Mouse (Mus musculus) left cerebral cortex, postnatal 14 days (tissue): Measurements from ENCODE around the gene Epdr1. TPM values are rescaled to one million over a fixed set of nuclear protein-coding genes. Genes with fewer than 3 reads are reported as not detected.
A peak's percentile ranks its signal among the peaks of the same experiment; 100 is the strongest.
"Not testable (repeated sequence)": the region's sequence is repeated elsewhere in the genome, so short reads cannot be mapped to it uniquely, and the experiment has no call there.

Experiments used
- DNase-seq, 2 experiments: peaks; one replicate each; pipeline ENCODE4 v3.0.0; 2021 to 2022; ENCODE audit warnings: low spot score in 2 of 2, mixed read lengths in 1 of 2
- intact Hi-C: fragments of 180-260 bp; cut with DNase I; formaldehyde crosslinking; loops from one replicate; pipeline ENCODE4 v1.15.1; 2025
- total RNA-seq, 2 experiments: library from RNA; stranded (reverse); gene quantifications; 2 replicates each; pipeline ENCODE4 v1.2.3; 2021

The Epdr1 gene
- total RNA-seq, 2 experiments from 2014 or later: 48.2 to 50.1 TPM

DNA sequence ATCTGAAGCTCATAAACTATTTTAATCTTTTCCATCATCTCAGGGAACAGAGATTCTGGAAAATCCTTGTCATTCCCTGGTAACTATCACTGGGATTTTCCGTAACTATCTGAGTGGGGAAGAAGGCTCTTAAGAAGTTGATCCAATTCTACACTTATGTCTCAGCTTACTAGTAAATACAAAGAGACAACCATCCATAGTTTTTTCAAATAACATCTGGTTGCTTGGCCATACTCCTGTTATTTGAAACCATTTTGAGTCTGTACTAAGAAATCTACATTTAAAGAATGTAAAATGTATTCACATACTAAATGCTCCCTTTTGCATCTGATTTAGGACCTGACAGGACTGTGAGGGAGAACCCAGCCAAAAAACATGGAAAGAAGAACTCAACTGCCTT is 6.3 kb downstream of the Epdr1 start:
- intact Hi-C loops: no loop called here
- DNase-seq: no peak

DNA sequence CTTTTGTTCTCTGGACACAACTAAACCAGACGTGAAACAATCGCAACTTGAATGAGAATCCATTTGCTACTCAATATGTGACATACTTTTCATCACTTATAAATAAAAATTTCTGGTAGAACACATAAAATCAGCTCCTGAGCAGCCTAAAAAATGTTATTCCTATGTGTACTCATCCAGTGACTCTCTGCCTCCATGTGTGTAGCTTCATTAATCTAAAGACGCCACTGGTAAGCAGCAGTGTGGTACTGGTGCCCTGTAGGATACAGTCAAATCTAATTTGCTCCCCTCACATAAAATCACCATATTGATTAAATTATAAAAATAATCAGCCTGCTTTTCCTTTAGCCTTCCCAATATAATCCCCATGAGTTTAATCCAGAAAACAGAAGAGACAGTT is 6.8 kb downstream of the Epdr1 start:
- no peak for DNase-seq
- intact Hi-C loops: no loop called here

DNA sequence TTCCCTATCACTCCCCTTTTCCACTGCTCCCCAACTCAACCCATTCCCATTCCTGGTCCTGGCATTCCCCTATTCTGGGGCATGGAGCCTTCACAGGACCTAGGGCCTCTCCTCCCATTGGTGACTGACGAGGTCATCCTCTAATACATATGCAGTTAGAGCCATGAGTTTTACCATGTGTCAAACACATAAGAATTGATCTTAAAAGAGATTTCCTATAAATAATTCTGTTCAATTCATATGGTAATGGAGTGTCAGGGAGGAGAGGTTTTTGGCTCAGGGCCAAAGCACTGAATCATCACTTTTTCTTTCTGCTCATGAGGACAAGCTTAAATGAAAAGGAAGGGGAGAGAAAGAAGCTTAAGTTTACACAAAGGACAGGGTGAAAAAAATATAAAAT is 7.4 kb downstream of the Epdr1 start:
- intact Hi-C loops: no loop called here
- DNase-seq: peak in 1 of 2 experiments; percentile 47

DNA sequence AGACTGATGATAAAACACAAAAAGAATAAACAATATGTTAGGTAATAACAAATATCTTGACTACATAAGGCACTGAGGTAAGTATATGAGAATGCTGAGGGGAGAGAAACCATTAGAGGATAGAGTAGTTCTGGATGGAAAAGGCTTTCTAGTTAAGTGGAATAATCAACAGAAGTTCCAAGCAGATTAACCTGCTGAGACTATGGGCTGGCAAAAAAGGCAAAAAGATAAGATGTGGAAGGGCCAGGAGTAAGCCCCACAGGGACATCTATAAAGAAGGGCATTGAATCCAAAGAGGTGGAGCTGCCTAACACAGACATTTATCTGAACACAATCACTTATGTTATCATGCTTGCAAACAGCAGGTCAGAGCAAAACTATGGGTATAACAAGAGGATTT is 11.6 kb downstream of the Epdr1 start:
- no peak for DNase-seq
- intact Hi-C loops: no loop called here

DNA sequence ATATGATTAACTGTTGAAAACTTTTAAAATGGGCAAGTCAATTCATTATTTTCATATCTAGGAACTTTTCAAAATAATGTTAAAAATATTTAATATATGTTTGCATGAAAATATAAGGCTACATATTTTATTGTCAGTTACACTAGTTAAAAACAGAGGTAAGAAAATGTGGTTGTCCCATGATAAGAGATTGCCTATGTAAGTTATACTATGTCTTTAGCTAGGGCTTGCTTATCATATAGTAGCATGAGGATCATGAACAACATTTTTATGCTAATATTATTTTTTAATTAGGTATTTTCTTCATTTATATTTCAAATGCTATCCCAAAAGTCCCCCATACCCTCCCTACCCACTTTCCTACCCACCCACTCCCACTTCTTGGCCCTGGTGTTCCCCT is 14.8 kb downstream of the Epdr1 start:
- intact Hi-C loops: no loop called here
- no peak for DNase-seq

DNA sequence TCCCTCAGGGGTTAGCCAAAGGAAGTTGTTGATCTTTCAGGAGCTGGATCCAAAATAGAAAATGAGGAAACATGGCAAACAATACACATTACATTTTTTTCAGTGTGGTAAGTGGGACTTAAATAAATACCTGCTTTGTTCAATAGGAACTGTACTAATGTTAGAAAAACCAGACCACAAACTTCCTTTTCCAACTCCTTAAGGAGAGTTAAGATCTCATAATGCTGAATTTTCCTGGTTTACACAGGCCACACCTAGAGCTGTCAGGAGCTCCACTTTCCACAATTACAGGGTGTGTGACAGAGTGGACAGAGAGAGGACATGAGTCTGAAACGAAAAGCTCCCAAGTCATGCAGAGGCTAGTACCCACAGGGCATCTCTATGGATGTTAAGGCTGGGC is 16.0 kb downstream of the Epdr1 start:
- no peak for DNase-seq
- intact Hi-C loops: no loop called here

DNA sequence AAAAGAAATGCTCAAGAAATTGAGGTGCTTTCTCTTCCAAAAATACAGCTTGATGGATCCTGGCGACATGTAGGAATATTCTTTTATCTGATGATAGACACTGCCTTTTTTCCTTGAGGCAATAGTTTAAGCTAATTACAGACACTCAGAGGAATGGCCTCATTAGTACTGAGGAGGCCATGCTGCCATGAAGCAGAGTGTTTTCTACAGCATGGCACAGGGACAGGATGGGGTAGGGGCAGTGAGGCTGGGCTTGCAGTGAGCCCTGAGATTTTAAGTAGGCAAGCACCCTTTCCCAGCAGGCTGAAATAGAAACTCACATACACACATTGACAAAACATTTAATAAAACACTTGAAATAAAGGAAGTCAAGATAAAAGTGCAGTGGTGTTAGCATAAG is 17.2 kb downstream of the Epdr1 start:
- no peak for DNase-seq
- intact Hi-C loops: no loop called here

DNA sequence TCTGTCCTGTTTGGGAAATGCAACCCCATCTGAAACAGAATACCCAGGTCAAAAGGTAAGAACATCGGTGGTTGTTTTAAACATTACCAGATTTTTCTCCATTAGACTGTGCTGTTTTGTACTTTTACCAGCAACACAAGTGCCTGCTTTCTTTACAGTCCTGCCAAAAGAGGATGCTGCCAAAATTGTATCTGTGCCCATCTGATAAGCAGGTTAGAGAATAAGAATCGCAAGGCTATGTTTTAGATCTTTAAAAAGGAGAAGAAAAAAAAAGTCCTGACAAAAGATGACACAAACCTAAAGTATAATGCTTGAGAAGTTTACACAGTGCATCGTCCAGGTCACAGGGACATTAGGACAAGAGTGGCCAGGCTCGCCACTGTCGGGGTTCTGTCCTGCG is 20.5 kb downstream of the Epdr1 start:
- DNase-seq: no peak
- intact Hi-C loops: no loop called here

DNA sequence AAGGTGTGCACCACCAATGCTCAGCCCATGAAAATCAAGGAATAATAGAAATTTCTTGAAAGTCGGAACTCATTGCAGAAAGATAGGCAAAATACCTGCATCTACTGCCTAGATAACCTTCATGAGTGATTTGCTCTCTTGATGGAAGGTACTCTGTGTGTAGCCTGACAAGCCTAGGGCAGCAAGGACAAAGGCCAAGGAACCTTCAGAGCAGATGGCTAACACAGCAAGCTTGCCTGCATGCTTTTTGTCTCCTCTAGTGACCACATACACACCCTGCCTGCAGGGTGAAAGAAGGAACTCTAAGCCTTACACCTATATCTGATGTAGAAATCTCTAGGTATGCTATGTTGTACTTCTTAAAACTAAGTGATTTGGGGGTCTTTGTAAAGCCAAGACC is 24.6 kb downstream of the Epdr1 start:
- intact Hi-C loops: no loop called here
- no peak for DNase-seq

DNA sequence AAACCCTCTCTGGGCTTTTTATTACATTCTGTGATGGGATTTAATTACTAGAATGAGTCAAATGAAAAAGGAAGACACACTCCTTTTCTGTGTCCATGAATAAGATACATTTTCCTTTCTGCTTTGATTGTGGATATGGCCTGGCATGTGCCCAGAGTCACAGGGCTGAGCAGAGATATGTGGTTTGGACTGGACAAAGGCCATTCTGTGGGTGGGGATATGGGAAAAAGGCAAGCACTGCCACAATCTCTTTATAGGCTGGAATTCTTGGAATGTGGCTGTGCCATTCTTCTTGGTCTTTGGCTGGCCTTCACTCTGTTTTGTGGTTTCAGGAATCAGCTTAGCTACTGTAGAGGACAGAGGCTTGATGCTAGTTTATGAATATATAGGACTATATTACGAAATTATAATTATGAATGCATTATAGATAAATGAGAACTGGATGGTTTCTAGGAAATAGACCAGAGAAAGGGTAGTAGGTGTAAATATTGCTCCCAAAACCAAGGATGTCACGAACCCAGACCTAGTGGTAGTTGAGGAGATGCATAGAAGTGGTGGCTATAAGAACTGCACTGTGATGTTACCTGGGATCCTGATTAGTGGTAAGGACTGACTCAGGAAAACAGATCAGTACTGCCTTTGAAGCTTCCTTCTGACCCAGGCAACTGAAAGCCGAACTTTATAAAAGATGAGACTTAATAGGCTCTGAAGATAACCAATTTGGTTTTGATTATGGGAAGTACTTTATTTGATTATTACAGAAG is 28.5 kb downstream of the Epdr1 start:
- no peak for DNase-seq
- intact Hi-C loops: no loop called here

DNA sequence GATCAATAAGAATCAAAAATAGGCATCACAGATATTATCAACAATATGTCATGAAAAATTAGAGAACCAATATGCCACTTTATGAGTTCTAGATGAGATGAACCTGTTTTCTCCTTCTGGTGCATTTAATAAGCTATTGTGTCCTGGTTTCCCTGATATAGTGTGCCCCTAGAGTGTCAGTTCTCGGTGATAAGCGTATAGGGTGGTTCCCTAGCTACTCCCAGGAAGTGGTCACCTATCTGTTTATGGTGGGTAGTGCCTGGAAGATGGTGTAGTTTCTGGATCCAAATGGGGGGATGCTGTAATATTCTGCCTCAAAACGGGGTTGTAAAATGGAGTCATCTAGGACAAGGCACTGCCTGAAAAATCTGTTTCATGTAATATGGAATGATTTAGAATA is 43.8 kb downstream of the Epdr1 start:
- intact Hi-C loops: no loop called here
- DNase-seq: no peak

DNA sequence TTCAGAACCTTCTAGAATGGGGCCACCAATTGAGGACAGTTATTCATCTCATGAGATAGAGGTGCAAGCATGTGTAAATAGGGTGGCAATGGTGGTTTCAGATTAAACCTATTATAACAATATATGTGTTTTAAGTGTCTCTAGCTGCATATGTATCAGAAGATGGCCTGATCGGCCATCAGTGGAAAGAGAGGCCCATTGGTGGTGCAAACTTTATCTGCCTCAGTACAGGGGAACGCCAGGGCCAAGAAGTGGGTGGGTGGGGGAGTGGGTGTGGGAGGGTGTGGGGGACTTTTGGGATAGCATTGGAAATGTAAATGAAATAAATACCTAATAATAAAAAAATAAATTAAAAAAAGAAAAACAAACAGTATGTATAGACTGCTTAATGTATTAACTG is 45.0 kb downstream of the Epdr1 start:
- DNase-seq, intact Hi-C loops: not testable (repeated sequence)

DNA sequence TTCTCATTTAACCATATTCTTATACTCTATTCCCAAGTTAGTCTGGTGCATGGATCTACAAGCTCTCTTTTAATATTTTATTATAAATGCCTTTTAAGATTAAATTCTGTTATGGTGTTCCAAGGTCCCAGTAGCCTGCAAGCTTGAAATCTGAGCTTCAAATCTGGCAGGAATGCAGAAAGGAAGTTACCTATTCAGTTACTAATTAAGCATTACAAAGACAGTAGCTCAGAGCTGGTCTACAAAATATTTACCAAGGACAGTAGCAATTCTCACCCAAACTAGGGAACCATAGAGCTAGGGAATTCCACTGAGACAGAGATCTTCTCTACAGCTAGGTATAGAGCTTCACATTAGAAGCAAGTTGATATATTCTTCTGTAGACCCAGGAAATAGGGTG is 49.6 kb downstream of the Epdr1 start:
- DNase-seq, intact Hi-C loops: not testable (repeated sequence)

DNA sequence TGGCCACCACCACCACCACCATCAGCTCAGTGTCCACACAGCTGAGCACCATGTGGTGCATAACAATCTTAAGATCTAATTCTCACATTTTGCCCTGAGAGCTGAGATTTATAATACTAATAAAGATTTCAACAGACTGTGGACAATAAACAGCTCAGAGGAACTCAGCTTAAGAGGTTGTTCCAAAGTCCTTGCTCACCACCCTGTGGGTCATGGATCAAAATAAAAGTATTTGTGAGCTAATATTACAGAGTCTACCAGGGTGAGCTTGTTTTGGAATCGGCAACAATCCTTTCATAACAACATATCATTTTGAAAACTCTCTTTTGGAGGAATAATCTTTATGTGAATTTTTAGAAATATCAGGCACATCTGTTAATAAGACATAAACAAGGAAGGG is 57.2 kb downstream of the Epdr1 start:
- DNase-seq: no peak
- intact Hi-C loops: no loop called here

DNA sequence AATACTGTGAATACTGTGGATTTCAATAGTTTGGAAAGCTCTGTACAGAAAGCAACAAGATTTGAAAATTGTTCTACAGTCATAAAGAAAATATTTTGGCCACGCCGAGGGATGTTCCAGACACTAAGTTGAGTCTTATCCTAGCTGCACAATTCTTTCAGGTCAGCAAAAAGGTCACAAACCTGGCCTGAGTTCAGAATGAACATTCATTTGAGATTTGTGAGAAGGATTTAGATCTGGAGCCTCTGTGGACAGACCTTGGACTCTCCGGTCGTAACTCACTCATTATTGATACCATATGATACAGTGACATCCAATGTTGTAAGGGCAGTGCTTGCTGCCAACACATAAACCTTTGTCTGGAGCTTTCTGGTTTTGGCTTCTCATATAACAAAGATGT is 64.3 kb downstream of the Epdr1 start:
- DNase-seq: no peak
- intact Hi-C loops: no loop called here

Other genes with a start within 250 kb of the Epdr1 start
- gene Stard3nl, start 224.1 kb downstream of the Epdr1 start, total RNA-seq: 10 to 100 TPM; 69.5 to 74.5 TPM
- gene Sfrp4, start 3.2 kb upstream of the Epdr1 start, total RNA-seq: 1 to 10 TPM; 1.3 to 1.5 TPM
- gene Nme8, start 77.9 kb upstream of the Epdr1 start, total RNA-seq: not detected
- gene Gpr141, start 204.3 kb upstream of the Epdr1 start, total RNA-seq: not detected